Mouse (Mus musculus): ENCODE measurements at regions not wholly inside any gene's neighbourhood (a gene's known extent, or its start where the extent isn't known, plus 50 kb on each side); places are given as distances from the start of the nearest gene placed in this dataset.

GRCm38 (mm10) chr17:82929511-82929910 is 285.6 kb upstream of the Pkdcc start:
- ATAC-seq (ENCODE audit: low FRiP score, low TSS enrichment), result no peak

GRCm38 (mm10) chr17:82930738-82931137 is 284.4 kb upstream of the Pkdcc start:
- DNase-seq, result no peak
- H3K4me2 ChIP-seq (ENCODE audit: low read length), result no peak overlapping the region
- no peak for ATAC-seq (ENCODE audit: low FRiP score, low TSS enrichment)
- no peaks in the 10 kb centered on the region for H3K4me1 ChIP-seq (ENCODE audit: control insufficient read depth, insufficient read depth, low read length)
- no peak overlapping the region for H3K4me3 ChIP-seq (replicated peaks; ENCODE audit: low read depth, low read length)
- H3K27me3 ChIP-seq (ENCODE audit: control insufficient read depth, insufficient read depth, low read length), result no peaks in the 10 kb centered on the region
- H3K9ac ChIP-seq (replicated peaks; ENCODE audit: low read length), result no peak overlapping the region
- H3K36me3 ChIP-seq (ENCODE audit: control insufficient read depth, insufficient read depth, low read length), result no peaks in the 10 kb centered on the region
- H3K9me3 ChIP-seq (ENCODE audit: control insufficient read depth, low read length), result no peaks in the 10 kb centered on the region
- no peak overlapping the region for H3K27ac ChIP-seq (replicated peaks; ENCODE audit: low read depth, low read length)
- WGBS, result 60% methylated on average over 1 of the region's 1 CpGs

More at GRCm38 (mm10) chr17:82929511-82929910, 285.6 kb upstream of the Pkdcc start:
- no peak overlapping the region for H3K4me2 ChIP-seq (ENCODE audit: low read length)
- H3K27ac ChIP-seq (replicated peaks; ENCODE audit: low read depth, low read length), result no peak overlapping the region
- DNase-seq, result peak; percentile 51
- no peaks in the 10 kb centered on the region for H3K36me3 ChIP-seq (ENCODE audit: control insufficient read depth, insufficient read depth, low read length)
- H3K9me3 ChIP-seq (ENCODE audit: control insufficient read depth, low read length), result no peaks in the 10 kb centered on the region
- no peak overlapping the region for H3K4me3 ChIP-seq (replicated peaks; ENCODE audit: low read depth, low read length)
- H3K9ac ChIP-seq (replicated peaks; ENCODE audit: low read length), result no peak overlapping the region
- no peaks in the 10 kb centered on the region for H3K4me1 ChIP-seq (ENCODE audit: control insufficient read depth, insufficient read depth, low read length)
- WGBS, result 57% methylated on average over 3 of the region's 3 CpGs
- no peaks in the 10 kb centered on the region for H3K27me3 ChIP-seq (ENCODE audit: control insufficient read depth, insufficient read depth, low read length)

DNA sequence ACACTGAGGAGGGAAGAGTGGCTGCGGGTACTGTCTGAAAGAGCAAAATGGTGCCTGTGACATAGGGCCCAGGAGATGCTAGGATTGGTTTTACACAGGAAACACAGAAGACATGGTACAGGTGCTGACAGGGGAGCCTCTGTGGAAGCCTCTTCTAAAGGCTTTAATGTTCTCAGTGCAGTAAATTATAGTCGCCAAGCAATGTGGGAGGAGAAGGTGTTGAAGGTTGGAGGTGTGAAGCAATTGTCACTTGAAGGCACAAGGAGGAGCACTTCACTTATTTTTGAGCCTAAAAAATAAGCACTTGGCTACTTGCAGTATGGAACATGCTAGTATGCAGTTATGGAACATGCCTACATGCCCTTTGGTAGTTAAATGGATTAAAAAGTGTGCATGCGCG is 283.6 kb upstream of the Pkdcc start:
- no peak overlapping the region for H3K27ac ChIP-seq (replicated peaks; ENCODE audit: low read depth, low read length)
- no peak overlapping the region for H3K4me3 ChIP-seq (replicated peaks; ENCODE audit: low read depth, low read length)
- no peak overlapping the region for H3K4me2 ChIP-seq (ENCODE audit: low read length)
- 93% methylated on average over 4 of the region's 4 CpGs for WGBS
- H3K9ac ChIP-seq (replicated peaks; ENCODE audit: low read length), result no peak overlapping the region
- DNase-seq (no peak), ATAC-seq (ENCODE audit: low FRiP score, low TSS enrichment) (no peak)
- H3K36me3 ChIP-seq (ENCODE audit: control insufficient read depth, insufficient read depth, low read length), result no peaks in the 10 kb centered on the region
- no peaks in the 10 kb centered on the region for H3K4me1 ChIP-seq (ENCODE audit: control insufficient read depth, insufficient read depth, low read length)
- H3K27me3 ChIP-seq (ENCODE audit: control insufficient read depth, insufficient read depth, low read length), result no peaks in the 10 kb centered on the region
- H3K9me3 ChIP-seq (ENCODE audit: control insufficient read depth, low read length), result no peaks in the 10 kb centered on the region

DNA sequence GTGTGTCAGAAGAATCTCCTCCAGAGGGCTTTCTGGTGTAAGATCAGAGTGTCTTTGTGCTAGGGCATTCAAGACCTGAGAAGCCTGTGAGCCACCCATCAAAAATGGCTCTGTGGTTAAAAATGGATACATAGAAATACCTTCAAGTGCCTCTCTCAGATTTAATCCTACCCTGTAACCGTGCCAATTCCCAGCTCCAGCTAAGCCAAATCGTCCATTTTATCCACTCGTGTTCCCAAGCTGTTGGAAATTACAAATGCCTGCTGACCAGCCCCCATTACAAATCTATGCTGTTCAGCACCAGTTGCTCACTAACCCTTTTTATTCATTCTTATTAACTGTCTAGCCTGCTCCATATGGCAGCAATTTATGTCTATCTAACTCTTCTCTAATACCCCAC is 278.3 kb upstream of the Pkdcc start:
- Histone ChIP-seq H3K27me3 (ENCODE audit: control insufficient read depth, insufficient read depth, low read length) (no peaks in the 10 kb centered on the region), H3K4me2 (ENCODE audit: low read length) (no peak overlapping the region), H3K27ac (replicated peaks; ENCODE audit: low read depth, low read length) (no peak overlapping the region), H3K4me1 (ENCODE audit: control insufficient read depth, insufficient read depth, low read length) (no peaks in the 10 kb centered on the region), H3K36me3 (ENCODE audit: control insufficient read depth, insufficient read depth, low read length) (no peaks in the 10 kb centered on the region), H3K9me3 (ENCODE audit: control insufficient read depth, low read length) (no peaks in the 10 kb centered on the region), H3K4me3 (replicated peaks; ENCODE audit: low read depth, low read length) (no peak overlapping the region), H3K9ac (replicated peaks; ENCODE audit: low read length) (no peak overlapping the region)
- 60% methylated on average over 3 of the region's 3 CpGs for WGBS
- ATAC-seq (ENCODE audit: low FRiP score, low TSS enrichment) (no peak), DNase-seq (peak; percentile 6)

DNA sequence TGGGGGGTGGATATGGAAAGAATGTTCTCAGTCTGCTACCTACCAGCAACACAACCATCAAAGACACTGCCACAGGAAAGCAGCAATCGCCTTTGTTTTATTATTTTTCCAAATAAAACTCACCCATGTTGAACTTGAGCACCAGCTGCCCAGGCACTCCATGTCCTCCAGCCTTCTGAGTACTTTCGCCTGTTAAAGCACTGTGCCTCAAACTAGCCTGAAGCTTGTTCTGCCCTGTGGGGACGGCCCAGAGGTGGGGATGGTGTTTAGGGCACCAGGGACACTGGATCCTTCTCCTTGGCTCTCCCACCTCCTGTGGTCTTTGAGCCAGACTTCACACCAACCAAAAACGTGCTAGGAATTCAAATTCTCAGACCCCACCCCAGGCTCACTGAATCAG is 269.0 kb upstream of the Pkdcc start:
- ATAC-seq (ENCODE audit: low FRiP score, low TSS enrichment) (no peak), DNase-seq (no peak)
- no peaks in the 10 kb centered on the region for H3K36me3 ChIP-seq (ENCODE audit: control insufficient read depth, insufficient read depth, low read length)
- no peaks in the 10 kb centered on the region for H3K9me3 ChIP-seq (ENCODE audit: control insufficient read depth, low read length)
- no peak overlapping the region for H3K4me3 ChIP-seq (replicated peaks; ENCODE audit: low read depth, low read length)
- WGBS, result 71% methylated on average over 4 of the region's 4 CpGs
- H3K9ac ChIP-seq (replicated peaks; ENCODE audit: low read length), result no peak overlapping the region
- H3K27ac ChIP-seq (replicated peaks; ENCODE audit: low read depth, low read length), result no peak overlapping the region
- no peaks in the 10 kb centered on the region for H3K4me1 ChIP-seq (ENCODE audit: control insufficient read depth, insufficient read depth, low read length)
- no peak overlapping the region for H3K4me2 ChIP-seq (ENCODE audit: low read length)
- no peaks in the 10 kb centered on the region for H3K27me3 ChIP-seq (ENCODE audit: control insufficient read depth, insufficient read depth, low read length)

DNA sequence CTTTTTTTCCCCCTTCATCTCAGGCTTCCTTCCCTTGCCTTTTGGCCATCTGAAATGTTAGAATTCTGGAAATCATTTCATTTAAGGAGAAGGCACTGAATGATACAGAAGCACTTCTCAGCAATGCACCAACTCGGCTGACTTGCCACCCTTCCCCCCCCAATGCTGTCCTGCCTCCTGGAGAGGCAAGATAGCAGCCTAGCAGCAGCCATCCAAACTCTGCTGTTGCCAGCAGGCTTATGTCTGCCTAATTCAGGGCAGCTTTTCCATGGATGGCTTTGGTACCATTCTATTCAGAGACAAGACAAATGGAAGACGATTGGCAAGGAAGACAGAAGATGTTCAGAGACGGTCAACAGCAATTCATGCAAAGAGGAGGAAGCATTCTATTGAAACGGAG is 265.3 kb upstream of the Pkdcc start:
- DNase-seq (peak; percentile 11), ATAC-seq (ENCODE audit: low FRiP score, low TSS enrichment) (no peak)
- H3K4me3 ChIP-seq (replicated peaks; ENCODE audit: low read depth, low read length), result no peak overlapping the region
- H3K9ac ChIP-seq (replicated peaks; ENCODE audit: low read length), result no peak overlapping the region
- H3K27ac ChIP-seq (replicated peaks; ENCODE audit: low read depth, low read length), result no peak overlapping the region
- no peaks in the 10 kb centered on the region for H3K9me3 ChIP-seq (ENCODE audit: control insufficient read depth, low read length)
- WGBS, result 20% methylated on average over 4 of the region's 4 CpGs
- no peaks in the 10 kb centered on the region for H3K36me3 ChIP-seq (ENCODE audit: control insufficient read depth, insufficient read depth, low read length)
- no peak overlapping the region for H3K4me2 ChIP-seq (ENCODE audit: low read length)
- no peaks in the 10 kb centered on the region for H3K27me3 ChIP-seq (ENCODE audit: control insufficient read depth, insufficient read depth, low read length)
- H3K4me1 ChIP-seq (ENCODE audit: control insufficient read depth, insufficient read depth, low read length), result no peaks in the 10 kb centered on the region

DNA sequence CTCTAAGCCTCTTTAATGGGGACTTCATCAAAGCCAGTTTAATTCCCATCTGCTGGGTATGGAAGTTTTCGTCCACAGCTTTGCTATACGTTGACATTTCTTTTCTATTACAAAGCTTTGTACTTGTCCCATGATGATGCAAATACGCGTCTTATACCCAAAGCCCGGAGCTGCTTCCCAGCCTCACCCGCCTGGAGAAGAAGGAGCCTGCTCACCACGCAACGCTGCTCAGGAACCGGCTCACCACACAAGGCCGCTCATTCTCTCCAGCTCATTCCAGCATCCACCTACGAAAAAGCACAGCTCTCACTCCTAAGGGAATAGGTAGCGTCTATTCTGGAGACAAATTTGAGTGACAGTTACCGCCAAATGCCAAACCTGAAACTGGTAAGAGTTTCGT is 264.8 kb upstream of the Pkdcc start:
- 42% methylated on average over 14 of the region's 14 CpGs for WGBS

GRCm38 (mm10) chr17:82957409-82957808 is 257.7 kb upstream of the Pkdcc start:
- Histone ChIP-seq H3K27ac (replicated peaks; ENCODE audit: low read depth, low read length) (no peak overlapping the region), H3K36me3 (ENCODE audit: control insufficient read depth, insufficient read depth, low read length) (no peaks in the 10 kb centered on the region), H3K4me3 (replicated peaks; ENCODE audit: low read depth, low read length) (no peak overlapping the region), H3K9me3 (ENCODE audit: control insufficient read depth, low read length) (no peaks in the 10 kb centered on the region), H3K4me1 (ENCODE audit: control insufficient read depth, insufficient read depth, low read length) (no peaks in the 10 kb centered on the region), H3K4me2 (ENCODE audit: low read length) (no peak overlapping the region), H3K9ac (replicated peaks; ENCODE audit: low read length) (no peak overlapping the region), H3K27me3 (ENCODE audit: control insufficient read depth, insufficient read depth, low read length) (no peaks in the 10 kb centered on the region)
- WGBS, result 36% methylated on average over 4 of the region's 4 CpGs
- DNase-seq (peak; percentile 92), ATAC-seq (ENCODE audit: low FRiP score, low TSS enrichment) (peak; percentile 60; the same call in 1 of the 2 replicates)

More for the DNA sequence above, 264.8 kb upstream of the Pkdcc start:
- H3K4me2 ChIP-seq (ENCODE audit: low read length), result no peak overlapping the region
- H3K27ac ChIP-seq (replicated peaks; ENCODE audit: low read depth, low read length), result no peak overlapping the region
- DNase-seq (no peak), ATAC-seq (ENCODE audit: low FRiP score, low TSS enrichment) (no peak)
- no peaks in the 10 kb centered on the region for H3K4me1 ChIP-seq (ENCODE audit: control insufficient read depth, insufficient read depth, low read length)
- H3K4me3 ChIP-seq (replicated peaks; ENCODE audit: low read depth, low read length), result no peak overlapping the region
- H3K27me3 ChIP-seq (ENCODE audit: control insufficient read depth, insufficient read depth, low read length), result no peaks in the 10 kb centered on the region
- no peak overlapping the region for H3K9ac ChIP-seq (replicated peaks; ENCODE audit: low read length)
- no peaks in the 10 kb centered on the region for H3K9me3 ChIP-seq (ENCODE audit: control insufficient read depth, low read length)
- no peaks in the 10 kb centered on the region for H3K36me3 ChIP-seq (ENCODE audit: control insufficient read depth, insufficient read depth, low read length)

DNA sequence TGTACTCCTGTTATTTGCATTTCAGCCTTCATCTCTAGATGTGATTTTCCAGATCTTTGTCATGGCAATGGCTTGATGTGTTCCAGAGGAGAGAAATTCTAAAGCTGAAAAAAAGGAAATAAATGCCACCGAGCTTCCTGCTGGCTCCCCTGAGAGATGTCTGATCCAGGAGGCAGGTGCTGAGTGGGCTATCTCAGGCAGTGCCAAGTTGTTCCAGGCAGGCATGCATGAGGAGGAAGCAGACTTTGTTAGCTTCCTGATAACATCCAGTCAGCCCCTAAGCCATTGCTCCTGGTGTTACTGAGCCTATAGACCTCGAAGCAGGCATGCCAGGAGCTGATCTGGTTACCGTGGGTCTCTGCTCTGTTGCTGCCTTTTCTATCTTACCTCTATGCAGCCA is 251.7 kb upstream of the Pkdcc start:
- ATAC-seq (ENCODE audit: low FRiP score, low TSS enrichment) (no peak), DNase-seq (no peak)
- Histone ChIP-seq H3K36me3 (ENCODE audit: control insufficient read depth, insufficient read depth, low read length) (no peaks in the 10 kb centered on the region), H3K9ac (replicated peaks; ENCODE audit: low read length) (no peak overlapping the region), H3K4me2 (ENCODE audit: low read length) (no peak overlapping the region), H3K27ac (replicated peaks; ENCODE audit: low read depth, low read length) (no peak overlapping the region), H3K4me1 (ENCODE audit: control insufficient read depth, insufficient read depth, low read length) (no peaks in the 10 kb centered on the region), H3K4me3 (replicated peaks; ENCODE audit: low read depth, low read length) (no peak overlapping the region), H3K27me3 (ENCODE audit: control insufficient read depth, insufficient read depth, low read length) (no peaks in the 10 kb centered on the region), H3K9me3 (ENCODE audit: control insufficient read depth, low read length) (no peaks in the 10 kb centered on the region)
- 66% methylated on average over 3 of the region's 3 CpGs for WGBS
